Mouse (Mus musculus): ENCODE results near the gene Tpte. TPM values are rescaled to one million over a fixed set of nuclear protein-coding genes. Genes with fewer than 3 reads are reported as not detected.
"Not testable (repeated sequence)": the region's sequence is repeated elsewhere in the genome, so short reads cannot be mapped to it uniquely, and the experiment has no call there.

The Tpte gene
- polyA plus RNA-seq, 1 experiment, result not detected

DNA sequence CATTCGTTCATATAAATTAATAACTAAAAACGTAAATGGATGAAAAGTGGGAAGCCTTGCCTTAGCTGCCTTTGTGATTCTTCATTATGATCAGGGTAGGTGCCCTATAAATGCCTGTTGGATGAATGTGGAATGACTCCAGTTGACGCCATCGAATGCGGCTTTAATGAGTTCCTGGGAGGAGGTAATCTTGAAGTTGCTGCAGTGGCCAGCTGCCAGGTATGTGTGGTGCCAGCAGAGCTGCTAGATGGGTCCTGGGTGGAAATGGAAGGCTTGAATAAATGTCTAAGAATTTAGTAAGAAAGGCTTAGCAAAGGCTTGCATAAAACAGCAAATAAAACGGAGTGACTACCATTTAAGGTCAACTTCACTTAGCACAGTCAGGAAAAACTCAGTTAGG is 18.5 kb upstream of the Tpte start:
- TF ChIP-seq CTCF (IDR thresholded peaks at IDR 0.05; ENCODE audit: low read depth, low read length), result no peak
- no peak for TF ChIP-seq POLR2A (IDR thresholded peaks at IDR 0.05; ENCODE audit: borderline replicate concordance, low read depth, low read length)
- Histone ChIP-seq H3K27ac (ENCODE audit: insufficient read depth, low read depth, low read length) (no peak overlapping the region), H3K4me1 (ENCODE audit: control insufficient read depth, insufficient read depth, low read length) (peaks cover 2% of the 10 kb centered on the region; the same call in 1 of the 2 replicates), H3K4me3 (ENCODE audit: insufficient read depth, low read length) (no peak overlapping the region)

DNA sequence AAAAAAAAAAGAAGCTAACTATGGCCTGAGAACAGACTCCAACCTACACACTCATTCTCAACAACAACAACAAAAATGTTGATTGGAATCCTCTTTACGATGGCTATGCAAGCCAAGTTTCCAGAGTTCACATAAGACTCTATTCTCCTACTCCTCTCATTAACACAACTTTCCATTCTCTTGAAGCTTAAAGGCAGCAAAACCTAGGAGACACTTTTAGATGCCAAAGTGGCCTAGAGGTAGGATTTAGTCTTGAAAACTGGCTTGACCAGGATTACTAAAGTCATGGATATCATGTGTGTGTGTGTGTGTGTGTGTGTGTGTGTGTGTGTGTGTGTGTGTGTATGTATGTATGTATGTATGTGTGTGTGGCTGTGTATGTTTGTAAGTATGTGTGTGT is 18.0 kb upstream of the Tpte start:
- Histone ChIP-seq H3K4me1 (ENCODE audit: control insufficient read depth, insufficient read depth, low read length) (no peaks in the 10 kb centered on the region), H3K27ac (ENCODE audit: insufficient read depth, low read depth, low read length) (no peak overlapping the region), H3K4me3 (ENCODE audit: insufficient read depth, low read length) (no peak overlapping the region)
- TF ChIP-seq CTCF (IDR thresholded peaks at IDR 0.05; ENCODE audit: low read depth, low read length), result no peak
- TF ChIP-seq POLR2A (IDR thresholded peaks at IDR 0.05; ENCODE audit: borderline replicate concordance, low read depth, low read length), result no peak

DNA sequence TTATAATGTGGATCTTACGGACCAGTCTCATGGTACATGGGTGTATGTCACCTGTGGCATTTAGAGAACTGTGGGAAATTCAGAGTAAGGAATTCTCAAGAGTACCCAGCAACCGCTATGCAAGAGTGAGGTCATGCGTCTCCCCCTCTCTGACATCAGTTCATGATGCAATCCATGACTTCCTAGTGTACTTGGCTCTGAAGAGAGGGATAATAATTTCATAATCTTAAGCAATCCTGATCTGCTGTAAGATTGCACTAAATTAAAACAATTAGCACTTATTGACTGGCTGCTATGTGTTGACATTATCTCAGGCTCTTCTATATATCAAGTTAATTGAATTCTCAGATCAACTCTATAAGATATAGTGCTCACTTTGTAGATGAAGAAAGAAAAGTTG is 16.4 kb upstream of the Tpte start:
- no peak overlapping the region for H3K27ac ChIP-seq (ENCODE audit: insufficient read depth, low read depth, low read length)
- H3K4me1 ChIP-seq (ENCODE audit: control insufficient read depth, insufficient read depth, low read length), result no peaks in the 10 kb centered on the region
- no peak for TF ChIP-seq POLR2A (IDR thresholded peaks at IDR 0.05; ENCODE audit: borderline replicate concordance, low read depth, low read length)
- TF ChIP-seq CTCF (IDR thresholded peaks at IDR 0.05; ENCODE audit: low read depth, low read length), result no peak
- no peak overlapping the region for H3K4me3 ChIP-seq (ENCODE audit: insufficient read depth, low read length)

DNA sequence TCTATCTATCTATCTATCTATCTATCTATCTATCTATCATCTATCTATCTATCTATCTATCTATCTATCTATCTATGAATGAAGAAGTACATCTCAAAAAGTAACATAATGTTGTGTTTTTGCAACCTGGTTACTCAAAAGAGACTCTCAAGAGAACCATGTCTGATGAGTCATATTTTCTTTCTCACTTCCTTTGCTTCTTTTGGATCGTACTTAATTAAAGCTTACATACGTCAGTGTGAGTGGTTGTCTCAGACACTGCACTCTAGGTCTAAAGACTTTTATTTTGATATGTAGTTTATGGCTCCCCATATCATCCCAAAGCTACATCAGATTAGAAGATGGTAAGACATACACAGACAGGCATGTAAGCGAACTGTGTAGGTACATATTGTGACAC is 10.1 kb upstream of the Tpte start:
- no peaks in the 10 kb centered on the region for H3K4me1 ChIP-seq (ENCODE audit: control insufficient read depth, insufficient read depth, low read length)
- H3K4me3 ChIP-seq (ENCODE audit: insufficient read depth, low read length), result no peak overlapping the region
- no peak for TF ChIP-seq CTCF (IDR thresholded peaks at IDR 0.05; ENCODE audit: low read depth, low read length)
- no peak for TF ChIP-seq POLR2A (IDR thresholded peaks at IDR 0.05; ENCODE audit: borderline replicate concordance, low read depth, low read length)
- H3K27ac ChIP-seq (ENCODE audit: insufficient read depth, low read depth, low read length), result no peak overlapping the region

DNA sequence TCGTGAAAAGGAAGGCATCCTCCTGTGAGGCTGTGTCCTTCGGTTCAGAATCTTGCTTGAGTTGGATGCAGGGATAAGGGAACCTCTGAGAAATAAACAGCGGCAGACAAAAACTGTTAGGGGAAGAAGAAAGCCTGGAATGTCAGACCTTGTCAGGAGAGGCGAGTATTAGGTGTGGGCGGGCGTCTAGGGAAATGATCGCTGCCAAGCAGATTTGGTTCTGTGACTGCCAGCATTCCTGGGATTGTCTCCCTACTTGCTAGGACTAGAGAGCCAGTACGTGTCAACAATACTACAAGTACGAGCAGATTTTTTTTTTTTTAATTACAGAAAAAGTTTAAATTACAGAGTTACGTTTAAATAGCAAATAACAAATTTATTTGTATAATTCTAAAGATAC is 8.6 kb upstream of the Tpte start:
- no peak for TF ChIP-seq POLR2A (IDR thresholded peaks at IDR 0.05; ENCODE audit: borderline replicate concordance, low read depth, low read length)
- TF ChIP-seq CTCF (IDR thresholded peaks at IDR 0.05; ENCODE audit: low read depth, low read length), result no peak
- H3K4me3 ChIP-seq (ENCODE audit: insufficient read depth, low read length), result no peak overlapping the region
- H3K4me1 ChIP-seq (ENCODE audit: control insufficient read depth, insufficient read depth, low read length), result no peaks in the 10 kb centered on the region
- no peak overlapping the region for H3K27ac ChIP-seq (ENCODE audit: insufficient read depth, low read depth, low read length)

DNA sequence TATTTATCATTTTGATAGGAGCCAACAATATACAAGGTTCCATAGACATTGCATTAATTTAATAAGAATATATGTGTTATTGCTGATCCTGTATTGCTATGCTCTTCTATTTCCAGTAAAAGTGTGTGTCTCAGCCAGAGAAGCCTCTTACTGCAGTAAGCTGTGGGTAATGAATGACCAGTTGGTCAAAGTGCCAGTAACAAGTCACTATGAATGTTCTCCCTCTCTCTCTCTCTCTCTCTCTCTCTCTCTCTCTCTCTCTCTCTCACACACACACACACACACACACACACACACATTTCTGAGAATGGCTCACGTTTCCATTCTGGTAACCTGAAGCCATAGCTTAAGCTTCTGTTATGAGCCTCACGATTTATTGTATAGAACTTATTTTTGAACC is 19.1 kb downstream of the Tpte start:
- H3K4me3 ChIP-seq (ENCODE audit: insufficient read depth, low read length), result no peak overlapping the region
- H3K4me1 ChIP-seq (ENCODE audit: control insufficient read depth, insufficient read depth, low read length), result no peaks in the 10 kb centered on the region
- H3K27ac ChIP-seq (ENCODE audit: insufficient read depth, low read depth, low read length), result no peak overlapping the region
- no peak for TF ChIP-seq POLR2A (IDR thresholded peaks at IDR 0.05; ENCODE audit: borderline replicate concordance, low read depth, low read length)
- no peak for TF ChIP-seq CTCF (IDR thresholded peaks at IDR 0.05; ENCODE audit: low read depth, low read length)

DNA sequence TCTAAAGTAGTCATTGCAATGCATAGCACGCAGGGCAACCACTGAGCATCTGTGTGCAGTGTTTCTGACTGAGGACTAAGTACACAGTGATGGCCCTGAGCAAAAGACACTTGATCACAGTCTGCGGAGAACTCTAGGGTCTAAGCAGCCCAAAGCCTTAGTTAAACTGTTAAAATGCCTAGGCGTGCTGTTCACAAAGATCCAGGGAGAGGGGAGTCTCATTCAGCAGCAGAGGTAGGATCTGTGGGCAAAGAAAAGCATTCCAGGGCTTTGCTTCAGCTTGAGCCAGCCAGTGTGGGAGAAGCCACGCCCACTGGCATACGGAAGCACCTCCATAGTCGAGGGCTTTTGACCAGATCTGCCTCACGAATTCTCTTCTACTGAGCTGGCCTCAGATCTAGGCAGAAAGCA is 19.7 kb downstream of the Tpte start:
- no peak overlapping the region for H3K27ac ChIP-seq (ENCODE audit: insufficient read depth, low read depth, low read length)
- H3K4me1 ChIP-seq (ENCODE audit: control insufficient read depth, insufficient read depth, low read length), result no peaks in the 10 kb centered on the region
- no peak overlapping the region for H3K4me3 ChIP-seq (ENCODE audit: insufficient read depth, low read length)
- TF ChIP-seq POLR2A (IDR thresholded peaks at IDR 0.05; ENCODE audit: borderline replicate concordance, low read depth, low read length), result no peak
- TF ChIP-seq CTCF (IDR thresholded peaks at IDR 0.05; ENCODE audit: low read depth, low read length), result no peak

DNA sequence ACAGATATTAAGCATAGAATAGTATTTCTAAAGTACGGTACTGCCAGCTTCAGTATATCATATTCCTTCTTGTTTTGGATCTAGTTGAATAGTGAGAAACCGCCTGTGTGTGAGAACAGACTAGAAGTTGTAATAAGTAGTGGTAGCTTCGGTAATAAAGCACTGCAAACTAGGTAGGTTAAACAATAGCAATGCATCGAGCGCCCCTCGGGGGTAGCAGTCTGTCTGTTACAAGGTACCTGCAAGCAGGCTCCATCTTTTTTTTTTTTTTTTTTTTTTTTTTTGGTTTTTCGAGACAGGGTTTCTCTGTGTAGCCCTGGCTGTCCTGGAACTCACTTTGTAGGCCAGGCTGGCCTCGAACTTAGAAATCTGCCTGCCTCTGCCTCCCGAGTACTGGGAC is 20.8 kb downstream of the Tpte start:
- H3K27ac ChIP-seq (ENCODE audit: insufficient read depth, low read depth, low read length); H3K4me1 ChIP-seq (ENCODE audit: control insufficient read depth, insufficient read depth, low read length); H3K4me3 ChIP-seq (ENCODE audit: insufficient read depth, low read length): not testable (repeated sequence)

DNA sequence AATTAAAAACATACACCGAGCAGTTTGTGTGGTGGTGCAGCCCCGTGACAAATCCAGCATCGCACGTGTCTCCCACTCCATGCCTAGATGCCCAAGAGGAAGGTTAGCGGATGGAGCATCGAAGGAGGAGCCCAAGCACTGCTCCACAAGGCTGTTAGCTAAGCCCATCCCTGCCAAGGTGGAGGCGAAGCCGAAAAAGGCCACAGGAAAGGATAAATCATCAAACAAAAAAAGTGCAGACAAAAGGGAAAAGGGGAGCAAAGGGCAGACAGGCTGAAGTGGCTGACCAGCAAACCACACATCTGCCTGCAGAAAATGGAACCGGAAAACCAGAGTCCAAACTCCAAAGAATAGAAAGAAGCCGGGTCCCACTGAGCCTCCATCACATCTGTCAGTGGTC is 23.8 kb downstream of the Tpte start:
- Histone ChIP-seq H3K27ac (ENCODE audit: insufficient read depth, low read depth, low read length) (no peak overlapping the region), H3K4me1 (ENCODE audit: control insufficient read depth, insufficient read depth, low read length) (no peaks in the 10 kb centered on the region), H3K4me3 (ENCODE audit: insufficient read depth, low read length) (no peak overlapping the region)
- TF ChIP-seq CTCF (IDR thresholded peaks at IDR 0.05; ENCODE audit: low read depth, low read length) (no peak), POLR2A (IDR thresholded peaks at IDR 0.05; ENCODE audit: borderline replicate concordance, low read depth, low read length) (no peak)

DNA sequence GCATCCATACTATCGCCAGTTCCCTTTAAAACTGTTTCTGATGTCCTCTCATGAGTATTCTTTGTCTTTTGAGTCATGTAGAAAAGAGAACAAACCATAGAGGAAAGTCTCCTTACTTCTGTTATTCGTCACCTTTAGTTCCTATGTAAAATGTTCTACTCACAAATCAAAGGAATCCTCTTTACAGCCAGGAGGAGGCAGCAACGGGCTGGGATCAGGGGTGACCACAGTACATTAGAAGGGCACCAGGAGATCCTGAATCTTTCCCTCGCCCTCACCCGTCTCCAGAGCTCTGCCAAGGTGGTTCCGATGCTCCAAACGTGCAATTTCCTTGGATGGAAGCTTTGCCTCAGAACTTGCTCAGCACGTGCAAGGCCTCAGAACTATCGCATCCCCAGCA is 28.2 kb downstream of the Tpte start:
- H3K4me1 ChIP-seq (ENCODE audit: control insufficient read depth, insufficient read depth, low read length), result no peaks in the 10 kb centered on the region
- H3K27ac ChIP-seq (ENCODE audit: insufficient read depth, low read depth, low read length), result no peak overlapping the region
- TF ChIP-seq POLR2A (IDR thresholded peaks at IDR 0.05; ENCODE audit: borderline replicate concordance, low read depth, low read length) (no peak), CTCF (IDR thresholded peaks at IDR 0.05; ENCODE audit: low read depth, low read length) (no peak)
- no peak overlapping the region for H3K4me3 ChIP-seq (ENCODE audit: insufficient read depth, low read length)

DNA sequence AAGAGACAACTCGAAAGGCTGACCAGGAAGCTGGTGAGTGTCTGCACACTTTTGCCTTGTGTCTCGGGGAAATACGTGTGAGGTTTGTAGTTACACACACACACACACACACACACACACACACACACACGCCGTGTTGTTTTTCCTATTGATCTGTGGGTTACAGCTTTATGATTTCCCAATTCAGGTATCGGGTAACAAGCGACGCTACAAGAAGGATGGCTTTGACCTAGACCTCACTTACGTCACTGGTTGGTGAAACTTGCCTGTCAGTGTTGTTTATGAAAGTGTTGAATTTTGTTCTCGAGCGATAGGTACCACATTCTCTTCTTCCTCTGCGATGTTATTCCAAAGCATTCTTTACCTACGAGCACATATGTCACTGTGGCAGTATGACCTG is 52.2 kb downstream of the Tpte start:
- Histone ChIP-seq H3K27ac (ENCODE audit: insufficient read depth, low read depth, low read length) (no peak overlapping the region), H3K4me1 (ENCODE audit: control insufficient read depth, insufficient read depth, low read length) (no peaks in the 10 kb centered on the region)
- no peak for TF ChIP-seq POLR2A (IDR thresholded peaks at IDR 0.05; ENCODE audit: borderline replicate concordance, low read depth, low read length)
- no peak for TF ChIP-seq CTCF (IDR thresholded peaks at IDR 0.05; ENCODE audit: low read depth, low read length)

More for the DNA sequence above, 52.2 kb downstream of the Tpte start:
- no peak overlapping the region for H3K4me3 ChIP-seq (ENCODE audit: insufficient read depth, low read length)

All from bone marrow macrophage, adult 2 months (primary cell).